Mouse (Mus musculus): ENCODE data around the gene Olfr982.

Olfr982 gene

DNA sequence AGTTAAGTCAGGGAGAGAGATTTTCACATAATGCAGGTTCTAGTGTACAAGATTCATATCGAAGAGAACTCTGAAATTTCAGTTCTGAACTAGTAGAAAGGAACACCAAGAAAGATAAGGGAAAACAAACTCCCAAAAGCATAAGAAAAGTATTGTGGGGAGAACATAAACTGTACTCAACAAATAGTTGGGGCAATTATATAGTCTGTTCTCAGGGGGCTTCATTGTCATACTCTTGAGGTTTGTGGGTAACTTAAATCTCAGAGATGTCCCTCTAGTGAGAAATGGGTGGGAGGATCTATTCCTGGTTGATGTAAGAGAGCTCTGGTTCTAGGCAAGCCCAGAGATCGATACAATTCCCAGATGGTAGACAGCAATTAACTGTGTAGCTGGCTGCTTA lies at the start of gene Olfr982:
Gene Olfr982 (plus strand): TSS at position 301 of the 400 bp plus-strand sequence.
- no peak for DNase-seq (ENCODE audit: low read depth)

DNA sequence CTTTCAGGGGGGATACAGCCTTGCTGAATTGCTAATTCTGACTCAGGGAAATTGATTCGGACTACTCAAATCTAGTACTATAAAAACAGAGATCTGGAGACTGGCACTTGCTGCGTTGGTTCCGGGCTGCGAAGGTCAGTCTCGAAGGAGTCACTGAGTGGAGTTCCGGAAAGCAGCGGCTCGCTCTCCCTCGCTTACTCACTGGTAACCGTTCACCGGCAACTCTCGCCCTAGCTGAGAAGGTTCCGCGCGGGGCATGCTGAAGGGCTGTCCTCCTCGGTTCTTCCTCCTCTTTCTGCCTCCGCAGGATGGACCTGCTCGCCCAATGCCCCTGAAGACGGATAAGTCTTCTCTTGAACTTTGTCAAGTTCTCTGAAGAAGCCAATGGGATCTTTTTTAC lies 23.5 kb upstream of the Olfr982 start:
- no peak for DNase-seq (ENCODE audit: low read depth)

DNA sequence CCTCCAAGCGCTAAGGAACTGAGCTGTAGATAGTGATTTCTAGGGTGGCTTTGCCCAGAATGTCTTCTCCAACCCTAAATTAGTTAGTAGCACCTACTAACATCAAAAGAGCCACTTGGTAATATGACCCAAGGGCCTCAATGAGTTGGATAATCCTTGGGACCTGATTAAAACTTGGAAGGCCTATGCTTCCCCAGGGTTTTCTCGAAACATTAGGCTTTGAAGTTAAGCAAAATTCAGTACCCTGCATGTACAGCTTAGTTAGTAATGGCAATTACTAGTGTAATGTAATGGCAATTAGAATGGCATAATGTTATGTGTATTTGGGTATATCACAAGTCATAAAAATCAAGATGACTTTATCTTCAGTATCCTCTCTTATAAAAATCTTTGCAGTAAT lies 19.9 kb downstream of the Olfr982 start, which contains the start of gene Olfr983:
Gene Olfr983 (minus strand): TSS at position 101 of the 400 bp plus-strand sequence.
- DNase-seq (ENCODE audit: low read depth): no peak

DNA sequence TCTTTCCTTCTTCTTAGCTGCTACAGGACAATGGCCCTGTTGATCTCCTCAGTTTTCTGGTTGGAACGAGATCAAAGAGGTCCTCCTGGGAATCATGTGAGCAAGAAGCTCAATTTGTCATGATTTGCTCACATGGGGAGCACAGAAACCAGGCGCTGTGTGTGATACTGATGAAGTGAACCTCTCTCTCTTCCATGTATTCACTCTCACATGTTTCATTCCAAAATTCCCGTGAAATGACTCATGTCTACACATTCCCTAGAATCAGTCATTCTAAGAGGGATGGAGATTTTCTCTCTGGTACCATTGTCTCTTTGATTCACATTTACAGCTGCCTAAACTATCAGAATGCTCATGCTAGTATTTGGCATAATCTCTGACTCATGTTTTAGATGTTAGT lies 21.1 kb downstream of the Olfr982 start:
- no peak for DNase-seq (ENCODE audit: low read depth)

DNA sequence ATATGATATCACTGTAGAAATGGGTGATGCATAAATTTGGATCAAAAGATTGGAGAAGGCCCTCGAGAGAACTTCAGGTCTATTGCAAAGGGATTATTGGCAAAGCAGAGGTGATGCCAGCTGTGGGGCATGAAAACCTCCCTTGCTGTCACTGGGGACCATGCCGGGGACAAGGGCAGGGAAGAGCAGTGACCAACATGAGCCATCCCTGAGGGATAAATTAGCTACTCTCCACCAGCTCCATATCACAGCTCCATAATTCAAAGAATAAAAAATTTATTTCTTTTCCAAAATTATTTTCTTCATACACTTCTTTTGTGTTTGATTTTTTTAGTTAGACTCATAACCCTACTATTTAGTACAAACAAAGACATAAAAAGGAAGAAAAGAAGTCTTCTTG lies 40.5 kb downstream of the Olfr982 start, which contains the start of gene Olfr984:
Gene Olfr984 (minus strand): TSS at position 101 of the 400 bp plus-strand sequence.
- DNase-seq (ENCODE audit: low read depth): no peak

DNA sequence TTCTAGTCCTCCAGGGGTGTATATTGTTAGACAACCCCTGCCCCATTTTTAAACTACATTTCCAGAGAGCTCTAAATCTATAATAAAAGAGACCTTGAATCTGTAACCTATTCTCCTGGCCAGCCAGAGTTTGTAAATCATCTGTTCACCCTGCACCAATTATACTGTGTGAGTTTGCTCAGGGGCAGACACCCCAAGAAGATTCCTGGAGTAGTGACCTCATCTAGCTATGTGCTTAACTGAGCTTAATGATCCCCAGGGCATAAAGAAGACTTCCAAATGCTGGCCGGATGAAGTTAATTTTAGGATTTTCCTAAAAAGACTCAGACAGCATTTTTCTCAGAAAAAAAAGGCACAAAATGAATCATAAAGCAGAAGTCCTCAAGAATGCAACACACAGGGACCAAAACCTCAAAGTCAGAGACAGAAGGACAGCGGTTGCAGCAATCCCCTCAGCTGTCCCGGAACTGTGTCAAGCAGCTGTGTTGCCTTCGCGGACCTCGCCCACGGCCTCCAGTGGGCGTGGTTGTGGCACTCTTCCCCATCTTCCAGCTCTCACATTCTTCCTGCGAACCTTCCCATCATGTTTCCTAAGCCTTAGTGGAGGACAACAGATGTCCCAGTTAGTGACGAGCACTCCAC lies 43.1 kb downstream of the Olfr982 start:
- no peak for DNase-seq (ENCODE audit: low read depth)

DNA sequence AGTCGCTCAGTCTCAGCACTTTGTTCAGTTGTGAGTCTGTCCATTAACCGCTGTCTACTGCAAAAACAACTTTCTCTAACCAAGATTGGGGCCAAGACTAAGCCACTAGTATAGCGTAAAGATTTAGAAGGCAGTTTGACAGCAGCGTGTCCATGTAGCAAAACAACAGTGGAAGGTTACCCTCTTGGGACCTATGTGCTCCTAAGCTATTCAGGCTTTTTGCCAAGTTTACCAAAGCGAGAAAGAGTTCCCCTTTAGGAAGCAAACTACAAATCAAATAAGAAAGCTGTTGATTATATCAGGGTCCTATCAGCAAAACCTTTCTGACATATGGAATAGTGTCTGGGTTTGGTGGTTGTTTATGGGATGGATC lies 43.6 kb downstream of the Olfr982 start:
- DNase-seq (ENCODE audit: low read depth): no peak

All from c-Kit-positive CD71-positive TER-119-negative erythroid progenitor cells, embryonic 14.5 days (primary cell).